Mouse (Mus musculus): ENCODE results near the gene Vipr2. TPM values are rescaled to one million over a fixed set of nuclear protein-coding genes. Genes with fewer than 3 reads are reported as not detected.

Vipr2 gene
- not detected for polyA plus RNA-seq (2012; fragmentation: generic; extraction: Trizol)

GRCm38 (mm10) chr12:116077074-116077854 lies at the start of gene Vipr2:
Vipr2 (plus strand) TSS chr12:116077726.

GRCm38 (mm10) chr12:116047440-116048377 lies 29.8 kb upstream of the Vipr2 start, which contains the start of gene Zfp386:
Zfp386 (plus strand) TSS chr12:116047724.

Other genes with a start within 250 kb of the Vipr2 start
- gene Zfp386, start 30.0 kb upstream of the Vipr2 start, polyA plus RNA-seq (2012; fragmentation: generic; extraction: Trizol): 1 to 10 TPM in 1 of 2 experiments, under 1 TPM in 1; 0.92 to 7.6 TPM
- 1 to 10 TPM in 1 of 2 experiments, under 1 TPM in 1; 0.98 to 7.0 TPM for gene Wdr60, start 185.3 kb downstream of the Vipr2 start, polyA plus RNA-seq (2012; fragmentation: generic; extraction: Trizol)
- not detected for gene Gm11027, start 197.7 kb downstream of the Vipr2 start, polyA plus RNA-seq (2012; fragmentation: generic; extraction: Trizol)
- gene Esyt2, start 203.5 kb downstream of the Vipr2 start, polyA plus RNA-seq (2012; fragmentation: generic; extraction: Trizol): 1 to 10 TPM in 1 of 2 experiments, under 1 TPM in 1; 0.97 to 7.7 TPM

All from C3H10T1/2 (cell line).